Mouse (Mus musculus): ENCODE data around the gene Scube1. TPM values are rescaled to one million over a fixed set of nuclear protein-coding genes. Genes with fewer than 3 reads are reported as not detected.

The Scube1 gene
- polyA plus RNA-seq, 2 experiments = 0.09 to 0.10 TPM

DNA sequence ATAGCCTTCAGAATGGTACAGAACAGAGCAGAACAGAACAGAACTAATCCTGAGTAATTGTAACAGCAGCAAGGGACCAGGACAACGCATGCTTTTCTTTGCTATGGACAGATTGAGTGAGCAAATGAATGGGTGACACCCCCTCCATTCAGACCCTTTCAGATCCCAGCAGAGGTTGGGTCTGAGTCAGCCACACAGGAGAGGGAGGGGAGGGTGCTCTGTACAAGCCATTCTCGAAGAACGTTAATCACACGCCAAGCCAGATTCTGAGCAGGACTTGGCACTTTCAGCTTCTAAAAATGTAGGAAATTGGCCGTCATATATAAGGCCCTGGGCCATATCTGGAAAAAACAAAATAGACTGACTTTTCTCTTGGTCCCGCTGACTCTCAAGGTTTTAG is 57.3 kb downstream of the Scube1 start:
- WGBS (ENCODE audit: insufficient replicate concordance) = 58% methylated on average over 6 of the region's 6 CpGs
- H3K27ac ChIP-seq = no peak overlapping the region

DNA sequence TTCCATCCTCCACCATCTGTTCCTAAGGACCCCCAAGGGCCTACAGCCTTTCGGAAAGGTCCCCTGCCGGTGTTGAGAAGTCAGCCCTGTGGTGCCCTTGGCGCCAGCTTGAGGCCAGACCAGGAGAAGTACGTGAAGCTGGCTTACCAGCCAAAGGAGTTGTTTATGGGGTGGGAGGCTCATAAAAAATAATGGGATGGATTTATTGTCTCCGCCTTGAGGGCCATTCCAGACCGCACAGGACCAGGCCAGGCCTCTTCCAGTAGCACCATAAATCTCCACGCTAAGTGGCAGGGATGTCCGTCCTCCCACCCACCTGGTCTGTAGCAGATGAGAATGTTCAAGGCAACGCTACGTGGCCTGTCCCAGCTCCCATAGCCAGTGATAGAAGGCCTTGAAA is 58.4 kb downstream of the Scube1 start:
- WGBS (ENCODE audit: insufficient replicate concordance) = 67% methylated on average over 10 of the region's 10 CpGs
- Histone ChIP-seq H3K9ac (replicated peaks) (no peak overlapping the region), H3K4me2 (ENCODE audit: low read depth) (no peak overlapping the region), H3K27me3 (ENCODE audit: control insufficient read depth, insufficient read depth, low read length) (no peaks in the 10 kb centered on the region), H3K4me3 (ENCODE audit: insufficient read depth in 1 of 2, low read depth in 2 of 2, low read length in 2 of 2) (no peak overlapping the region), H3K36me3 (replicated peaks; ENCODE audit: control insufficient read depth, insufficient read depth, low read depth) (no peaks in the 10 kb centered on the region), H3K27ac (no peak overlapping the region), H3K4me1 (replicated peaks; ENCODE audit: control insufficient read depth in 2 of 2, insufficient read depth in 2 of 2, low read length in 1 of 2) (no peaks in the 10 kb centered on the region), H3K9me3 (ENCODE audit: control insufficient read depth, low read length) (no peaks in the 10 kb centered on the region)
- DNase-seq (ENCODE audit: low read depth in 3 of 3, low spot score in 3 of 3) (no peak), ATAC-seq (ENCODE audit: insufficient read depth) (no peak)
- TF ChIP-seq EP300 (IDR thresholded peaks at IDR 0.05; ENCODE audit: low read depth) = no peak
- no peak for TF ChIP-seq CTCF (IDR thresholded peaks at IDR 0.05; ENCODE audit: low read depth)

More for the DNA sequence above, 57.3 kb downstream of the Scube1 start:
- H3K4me1 ChIP-seq (replicated peaks; ENCODE audit: control insufficient read depth in 2 of 2, insufficient read depth in 2 of 2, low read length in 1 of 2) = no peaks in the 10 kb centered on the region
- no peak overlapping the region for H3K9ac ChIP-seq (replicated peaks)
- H3K4me3 ChIP-seq (ENCODE audit: insufficient read depth in 1 of 2, low read depth in 2 of 2, low read length in 2 of 2) = no peak overlapping the region
- no peak overlapping the region for H3K4me2 ChIP-seq (ENCODE audit: low read depth)
- DNase-seq (ENCODE audit: low read depth in 3 of 3, low spot score in 3 of 3) (no peak), ATAC-seq (ENCODE audit: insufficient read depth) (no peak)
- H3K27me3 ChIP-seq (ENCODE audit: control insufficient read depth, insufficient read depth, low read length) = no peaks in the 10 kb centered on the region
- H3K9me3 ChIP-seq (ENCODE audit: control insufficient read depth, low read length) = no peaks in the 10 kb centered on the region
- H3K36me3 ChIP-seq (replicated peaks; ENCODE audit: control insufficient read depth, insufficient read depth, low read depth) = no peaks in the 10 kb centered on the region
- TF ChIP-seq EP300 (IDR thresholded peaks at IDR 0.05; ENCODE audit: low read depth) (no peak), CTCF (IDR thresholded peaks at IDR 0.05; ENCODE audit: low read depth) (no peak)

GRCm38 (mm10) chr15:83665993-83666392 is 58.8 kb downstream of the Scube1 start:
- Histone ChIP-seq H3K27me3 (ENCODE audit: control insufficient read depth, insufficient read depth, low read length) (no peaks in the 10 kb centered on the region), H3K4me1 (replicated peaks; ENCODE audit: control insufficient read depth in 2 of 2, insufficient read depth in 2 of 2, low read length in 1 of 2) (no peaks in the 10 kb centered on the region), H3K4me2 (ENCODE audit: low read depth) (no peak overlapping the region), H3K36me3 (replicated peaks; ENCODE audit: control insufficient read depth, insufficient read depth, low read depth) (no peaks in the 10 kb centered on the region), H3K9ac (replicated peaks) (no peak overlapping the region), H3K4me3 (ENCODE audit: insufficient read depth in 1 of 2, low read depth in 2 of 2, low read length in 2 of 2) (no peak overlapping the region), H3K9me3 (ENCODE audit: control insufficient read depth, low read length) (no peaks in the 10 kb centered on the region), H3K27ac (no peak overlapping the region)
- DNase-seq (ENCODE audit: low read depth in 3 of 3, low spot score in 3 of 3) (no peak), ATAC-seq (ENCODE audit: insufficient read depth) (no peak)
- TF ChIP-seq EP300 (IDR thresholded peaks at IDR 0.05; ENCODE audit: low read depth) (no peak), CTCF (IDR thresholded peaks at IDR 0.05; ENCODE audit: low read depth) (no peak)
- WGBS (ENCODE audit: insufficient replicate concordance) = 69% methylated on average over 6 of the region's 6 CpGs

- ATAC-seq (ENCODE audit: insufficient read depth) (no peak), DNase-seq (ENCODE audit: low read depth in 3 of 3, low spot score in 3 of 3) (no peak)
- H3K36me3 ChIP-seq (replicated peaks; ENCODE audit: control insufficient read depth, insufficient read depth, low read depth) = no peaks in the 10 kb centered on the region
- H3K9ac ChIP-seq (replicated peaks) = no peak overlapping the region
- no peak for TF ChIP-seq EP300 (IDR thresholded peaks at IDR 0.05; ENCODE audit: low read depth)
- peak; percentile 57 for TF ChIP-seq CTCF (IDR thresholded peaks at IDR 0.05; ENCODE audit: low read depth)
- WGBS (ENCODE audit: insufficient replicate concordance) = 45% methylated on average over 5 of the region's 5 CpGs
- H3K27me3 ChIP-seq (ENCODE audit: control insufficient read depth, insufficient read depth, low read length) = no peaks in the 10 kb centered on the region
- no peak overlapping the region for H3K27ac ChIP-seq
- H3K4me3 ChIP-seq (ENCODE audit: insufficient read depth in 1 of 2, low read depth in 2 of 2, low read length in 2 of 2) = no peak overlapping the region
- no peaks in the 10 kb centered on the region for H3K4me1 ChIP-seq (replicated peaks; ENCODE audit: control insufficient read depth in 2 of 2, insufficient read depth in 2 of 2, low read length in 1 of 2)
- H3K4me2 ChIP-seq (ENCODE audit: low read depth) = no peak overlapping the region
- no peaks in the 10 kb centered on the region for H3K9me3 ChIP-seq (ENCODE audit: control insufficient read depth, low read length)
Measured at GRCm38 (mm10) chr15:83664722-83665121, 60.1 kb downstream of the Scube1 start.

GRCm38 (mm10) chr15:83663066-83663465 is 61.8 kb downstream of the Scube1 start:
- Histone ChIP-seq H3K4me2 (ENCODE audit: low read depth) (no peak overlapping the region), H3K4me3 (ENCODE audit: insufficient read depth in 1 of 2, low read depth in 2 of 2, low read length in 2 of 2) (no peak overlapping the region), H3K27me3 (ENCODE audit: control insufficient read depth, insufficient read depth, low read length) (no peaks in the 10 kb centered on the region), H3K4me1 (replicated peaks; ENCODE audit: control insufficient read depth in 2 of 2, insufficient read depth in 2 of 2, low read length in 1 of 2) (no peaks in the 10 kb centered on the region), H3K9me3 (ENCODE audit: control insufficient read depth, low read length) (no peaks in the 10 kb centered on the region), H3K27ac (no peak overlapping the region), H3K9ac (replicated peaks) (no peak overlapping the region), H3K36me3 (replicated peaks; ENCODE audit: control insufficient read depth, insufficient read depth, low read depth) (no peaks in the 10 kb centered on the region)
- 55% methylated on average over 4 of the region's 4 CpGs for WGBS (ENCODE audit: insufficient replicate concordance)
- no peak for TF ChIP-seq CTCF (IDR thresholded peaks at IDR 0.05; ENCODE audit: low read depth)
- no peak for TF ChIP-seq EP300 (IDR thresholded peaks at IDR 0.05; ENCODE audit: low read depth)
- no peak for ATAC-seq (ENCODE audit: insufficient read depth)
- no peak for DNase-seq (ENCODE audit: low read depth in 3 of 3, low spot score in 3 of 3)
